Mouse (Mus musculus): ENCODE results near the gene Chid1.
A peak's percentile ranks its signal among the peaks of the same experiment; 100 is the strongest.

Chid1 gene

GRCm38 (mm10) chr7:141558329-141558776 is 18.7 kb upstream of the Chid1 start:
- DNase-seq: no peak

- no peak for DNase-seq
Measured at GRCm38 (mm10) chr7:141550464-141550863, 10.8 kb upstream of the Chid1 start.

GRCm38 (mm10) chr7:141549432-141550061 is 9.9 kb upstream of the Chid1 start:
- DNase-seq: no peak

- DNase-seq: no peak
Measured at GRCm38 (mm10) chr7:141544654-141545053, 5.0 kb upstream of the Chid1 start.

- no peak for DNase-seq
Measured at GRCm38 (mm10) chr7:141542588-141542987, 2.9 kb upstream of the Chid1 start.

GRCm38 (mm10) chr7:141541681-141542080 is 2.0 kb upstream of the Chid1 start:
- DNase-seq: no peak

GRCm38 (mm10) chr7:141540312-141541081 is 840 bp upstream of the Chid1 start:
- DNase-seq: peak; percentile 57 to 70

GRCm38 (mm10) chr7:141538852-141539555 is 653 bp downstream of the Chid1 start:
- no peak for DNase-seq

- no peak for DNase-seq
Measured at GRCm38 (mm10) chr7:141535570-141535969, 4.1 kb downstream of the Chid1 start.

- no peak for DNase-seq
Measured at GRCm38 (mm10) chr7:141525580-141525925, 14.1 kb downstream of the Chid1 start.

GRCm38 (mm10) chr7:141524760-141525579 is 14.7 kb downstream of the Chid1 start:
- peak; percentile 86 to 88 for DNase-seq

GRCm38 (mm10) chr7:141524271-141524670 is 15.4 kb downstream of the Chid1 start:
- no peak for DNase-seq

- no peak for DNase-seq
Measured at GRCm38 (mm10) chr7:141523007-141523406, 16.6 kb downstream of the Chid1 start.

- no peak for DNase-seq
Measured at GRCm38 (mm10) chr7:141519795-141520194, 19.9 kb downstream of the Chid1 start.

- DNase-seq: no peak
Measured at GRCm38 (mm10) chr7:141518926-141519325, 20.7 kb downstream of the Chid1 start.

GRCm38 (mm10) chr7:141518296-141518695 is 21.4 kb downstream of the Chid1 start:
- DNase-seq: no peak

GRCm38 (mm10) chr7:141517638-141518037 is 22.0 kb downstream of the Chid1 start:
- DNase-seq: no peak

- no peak for DNase-seq
Measured at GRCm38 (mm10) chr7:141510681-141511191, 28.9 kb downstream of the Chid1 start.

- DNase-seq: no peak
Measured at GRCm38 (mm10) chr7:141510196-141510595, 29.5 kb downstream of the Chid1 start.

GRCm38 (mm10) chr7:141508160-141508559 is 31.5 kb downstream of the Chid1 start:
- no peak for DNase-seq

- DNase-seq: no peak
Measured at GRCm38 (mm10) chr7:141506278-141506677, 33.4 kb downstream of the Chid1 start.

- DNase-seq: no peak
Measured at GRCm38 (mm10) chr7:141502556-141502905, 37.1 kb downstream of the Chid1 start.

Data from kidney, postnatal 4 days (tissue).